Mouse (Mus musculus) lung, embryonic 14.5 days (tissue): ENCODE results near the gene Lzts2. TPM values are rescaled to one million over a fixed set of nuclear protein-coding genes. Genes with fewer than 3 reads are reported as not detected.

ENCODE experiments used
- ATAC-seq: fragments of 200-750 bp; cut with Nextera tagmentation; 2 replicates; pipeline ENCODE4 v1.8.0; 2017; ENCODE audit warnings: mild to moderate bottlenecking, moderate TSS enrichment, moderate library complexity; ENCODE audit not compliant: insufficient read depth
- DNase-seq: peaks from one replicate; pipeline ENCODE4 v3.0.0-alpha.2; 2015
- H3K27ac ChIP-seq: fragments of 300-500 bp; sonication (generic); 2 replicates; pipeline ENCODE4 v1.5.1; 2014; ENCODE audit warnings: low read depth, mild to moderate bottlenecking, moderate library complexity
- H3K27me3 ChIP-seq: fragments of 300-500 bp; sonication (generic); 2 replicates; pipeline ENCODE4 v1.6.1; 2014; ENCODE audit warnings: low read length, control low read depth; ENCODE audit not compliant: insufficient read depth
- H3K36me3 ChIP-seq: fragments of 300-500 bp; sonication (generic); 2 replicates; pipeline ENCODE4 v1.6.1; 2014; ENCODE audit warnings: control low read depth; ENCODE audit not compliant: insufficient read depth
- H3K4me1 ChIP-seq: fragments of 300-500 bp; sonication (generic); 2 replicates; pipeline ENCODE4 v1.6.1; 2014; ENCODE audit warnings: antibody characterized with exemption, control low read depth; ENCODE audit not compliant: insufficient read depth
- H3K4me2 ChIP-seq: fragments of 300-500 bp; sonication (generic); 2 replicates; pipeline ENCODE4 v1.6.1; 2014; ENCODE audit warnings: mild to moderate bottlenecking
- H3K4me3 ChIP-seq: fragments of 300-500 bp; sonication (generic); 2 replicates; pipeline ENCODE4 v1.5.1; 2014; ENCODE audit warnings: low read depth, low read length
- H3K9ac ChIP-seq: fragments of 300-500 bp; sonication (generic); 2 replicates; pipeline ENCODE4 v1.6.1; 2014
- H3K9me3 ChIP-seq: fragments of 300-500 bp; sonication (generic); 2 replicates; pipeline ENCODE4 v1.6.1; 2016; ENCODE audit warnings: low read depth, low read length, control low read depth
- CTCF ChIP-seq: IDR thresholded peaks from 2 replicates; pipeline ENCODE4 v1.5.1; 2016; ENCODE audit warnings: antibody characterized with exemption, low read depth
- WGBS: fragments of 180-500 bp; shearing (Covaris S2); extraction: QIAGEN DNeasy Blood & Tissue Kit; methylation state at CpG from one replicate; pipeline ENCODE4 v1.1.7; 2014; 5-methylcytosine and 5-hydroxymethylcytosine counted together
- polyA plus RNA-seq: library from polyadenylated mRNA; unstranded; fragments of >200 nt; fragmentation: Nextera tagmentation; extraction: Ambion mirVana; gene quantifications from 2 replicates; pipeline ENCODE4 v1.2.1, GENCODE M21; 2014

The Lzts2 gene
- polyA plus RNA-seq, 1 experiment from 2014 or later = 75.4 TPM

- DNase-seq = peak; percentile 97
- peak overlapping the region; percentile 72 for H3K9ac ChIP-seq
- peak overlapping the region; percentile 94 for H3K27ac ChIP-seq
- peak; percentile 40 for ATAC-seq
- H3K27me3 ChIP-seq = peaks cover 36% of the 10 kb centered on the region
- H3K9me3 ChIP-seq = no peaks in the 10 kb centered on the region
- H3K4me1 ChIP-seq = peaks cover 17% of the 10 kb centered on the region; the same call in 1 of the 2 replicates
- H3K4me2 ChIP-seq = peak overlapping the region; percentile 88
- H3K4me3 ChIP-seq = peak overlapping the region; percentile 62
- TF ChIP-seq CTCF = peak; percentile 87
- no peaks in the 10 kb centered on the region for H3K36me3 ChIP-seq
- WGBS = 5% methylated on average over 20 of the region's 20 CpGs
Observed at GRCm38 (mm10) chr19:45073871-45074542, 59.8 kb downstream of the Lzts2 start.

- H3K9ac ChIP-seq = peak within 1 kb of the TSS; percentile 72
- peak; percentile 84 for ATAC-seq
- H3K4me3 ChIP-seq = peak within 1 kb of the TSS; percentile 62
- H3K27me3 ChIP-seq = peaks cover 44% of the 10 kb centered on the region
- WGBS = under 1% methylated on average over 45 of the region's 45 CpGs
- peak within 1 kb of the TSS; percentile 94 for H3K27ac ChIP-seq
- no peaks in the 10 kb centered on the region for H3K36me3 ChIP-seq
- peak within 1 kb of the TSS; percentile 88 for H3K4me2 ChIP-seq
- no peak for TF ChIP-seq CTCF
- peak; percentile 99 for DNase-seq
- peaks cover 20% of the 10 kb centered on the region; the same call in 1 of the 2 replicates for H3K4me1 ChIP-seq
- H3K9me3 ChIP-seq = no peaks in the 10 kb centered on the region
Observed at GRCm38 (mm10) chr19:45074580-45075322, 60.5 kb downstream of the Lzts2 start, which contains the start of gene Kazald1. Kazald1 (plus strand) TSS chr19:45075241.

GRCm38 (mm10) chr19:45075323-45076035, 61.3 kb downstream of the Lzts2 start:
- Histone ChIP-seq H3K4me2 (peak overlapping the region; percentile 88), H3K27me3 (peaks cover 51% of the 10 kb centered on the region), H3K27ac (peak overlapping the region; percentile 94), H3K9ac (peak overlapping the region; percentile 72), H3K36me3 (no peaks in the 10 kb centered on the region), H3K4me3 (peak overlapping the region; percentile 62), H3K9me3 (no peaks in the 10 kb centered on the region), H3K4me1 (peaks cover 24% of the 10 kb centered on the region; the same call in 1 of the 2 replicates)
- ATAC-seq (peak; percentile 47), DNase-seq (peak; percentile 30)
- peak; percentile 9; the same call in 1 of the 2 replicates for TF ChIP-seq CTCF
- under 1% methylated on average over 32 of the region's 32 CpGs for WGBS

GRCm38 (mm10) chr19:45076036-45076575, 61.9 kb downstream of the Lzts2 start:
- TF ChIP-seq CTCF = no peak
- H3K36me3 ChIP-seq = no peaks in the 10 kb centered on the region
- H3K4me3 ChIP-seq = peak overlapping the region; percentile 62
- peak overlapping the region; percentile 88 for H3K4me2 ChIP-seq
- WGBS = 15% methylated on average over 17 of the region's 17 CpGs
- H3K4me1 ChIP-seq = peaks cover 24% of the 10 kb centered on the region; the same call in 1 of the 2 replicates
- peak overlapping the region; percentile 94; the same call in 1 of the 2 replicates for H3K27ac ChIP-seq
- no peak overlapping the region; the same call in 1 of the 2 replicates for H3K9ac ChIP-seq
- DNase-seq (no peak), ATAC-seq (no peak)
- H3K9me3 ChIP-seq = no peaks in the 10 kb centered on the region
- H3K27me3 ChIP-seq = peaks cover 57% of the 10 kb centered on the region

Other genes starting within 250 kb of the Lzts2 start
- 40.6 and 43.9 TPM in 2 replicates for gene Slf2, start 83.3 kb upstream of the Lzts2 start, polyA plus RNA-seq
- 1.7 and 2.1 TPM in 2 replicates for gene Sema4g, start 25.3 kb upstream of the Lzts2 start, polyA plus RNA-seq
- 13.0 and 14.8 TPM in 2 replicates for gene Twnk, start 8.8 kb upstream of the Lzts2 start, polyA plus RNA-seq
- 61.3 and 63.6 TPM in 2 replicates for gene Mrpl43, start 8.0 kb upstream of the Lzts2 start, polyA plus RNA-seq
- gene Pdzd7, start 31.3 kb downstream of the Lzts2 start, polyA plus RNA-seq = 0.39 TPM in 2 replicates
- 18.3 and 19.6 TPM in 2 replicates for gene Sfxn3, start 33.1 kb downstream of the Lzts2 start, polyA plus RNA-seq
- 1.5 and 2.4 TPM in 2 replicates for gene Kazald1, start 60.8 kb downstream of the Lzts2 start, polyA plus RNA-seq
- gene Tlx1, start 136.3 kb downstream of the Lzts2 start, polyA plus RNA-seq = not detected in 2 replicates
- not detected in 2 replicates for gene Lbx1, start 221.4 kb downstream of the Lzts2 start, polyA plus RNA-seq